Mouse (Mus musculus) liver, embryonic 16.5 days (tissue): ENCODE results near the gene Nsun4. TPM values are rescaled to one million over a fixed set of nuclear protein-coding genes. Genes with fewer than 3 reads are reported as not detected.

Experiments used
- ATAC-seq: fragments of 200-750 bp; cut with Nextera tagmentation; 2 replicates; pipeline ENCODE4 v1.8.0; 2017; ENCODE audit warnings: low read depth, mild to moderate bottlenecking, moderate number of reproducible peaks, moderate library complexity
- H3K27ac ChIP-seq: fragments of 300-500 bp; sonication (generic); 2 replicates; pipeline ENCODE4 v1.5.1; 2014; ENCODE audit warnings: mild to moderate bottlenecking, low read length
- H3K27me3 ChIP-seq: fragments of 300-500 bp; sonication (generic); 2 replicates; pipeline ENCODE4 v1.6.1; 2014; ENCODE audit warnings: low read depth, low read length, mixed read lengths; ENCODE audit not compliant: control insufficient read depth, insufficient read depth
- H3K36me3 ChIP-seq: fragments of 300-500 bp; sonication (generic); 2 replicates; pipeline ENCODE4 v1.6.1; 2014; ENCODE audit warnings: mild to moderate bottlenecking; ENCODE audit not compliant: control insufficient read depth, insufficient read depth
- H3K4me1 ChIP-seq: fragments of 300-500 bp; sonication (generic); 2 replicates; pipeline ENCODE4 v1.6.1; 2014; ENCODE audit warnings: low read depth, low read length, mixed read lengths; ENCODE audit not compliant: control insufficient read depth
- H3K4me2 ChIP-seq: fragments of 300-500 bp; sonication (generic); 2 replicates; pipeline ENCODE4 v1.6.1; 2014; ENCODE audit warnings: low read depth, low read length, mixed read lengths
- H3K4me3 ChIP-seq: fragments of 300-500 bp; sonication (generic); 2 replicates; pipeline ENCODE4 v1.5.1; 2014; ENCODE audit warnings: low read depth, mild to moderate bottlenecking, low read length
- H3K9ac ChIP-seq: fragments of 300-500 bp; sonication (generic); 2 replicates; pipeline ENCODE4 v1.6.1; 2014; ENCODE audit warnings: low read depth, low read length
- H3K9me3 ChIP-seq: fragments of 300-500 bp; sonication (generic); replicated peaks from 2 replicates; pipeline ENCODE4 v1.6.1; 2016; ENCODE audit warnings: low read length; ENCODE audit not compliant: control insufficient read depth
- WGBS: fragments of 180-500 bp; shearing (Covaris S2); extraction: QIAGEN DNeasy Blood & Tissue Kit; methylation state at CpG from one replicate; pipeline ENCODE4 v1.1.7; 2014; ENCODE audit not compliant: insufficient replicate concordance; 5-methylcytosine and 5-hydroxymethylcytosine counted together
- polyA plus RNA-seq: library from polyadenylated mRNA; unstranded; fragments of >200 nt; fragmentation: Nextera tagmentation; extraction: Ambion mirVana; gene quantifications from 2 replicates; pipeline ENCODE4 v1.2.1, GENCODE M21; 2015

Nsun4 gene
- polyA plus RNA-seq, 1 experiment from 2014 or later = 8.9 TPM

DNA sequence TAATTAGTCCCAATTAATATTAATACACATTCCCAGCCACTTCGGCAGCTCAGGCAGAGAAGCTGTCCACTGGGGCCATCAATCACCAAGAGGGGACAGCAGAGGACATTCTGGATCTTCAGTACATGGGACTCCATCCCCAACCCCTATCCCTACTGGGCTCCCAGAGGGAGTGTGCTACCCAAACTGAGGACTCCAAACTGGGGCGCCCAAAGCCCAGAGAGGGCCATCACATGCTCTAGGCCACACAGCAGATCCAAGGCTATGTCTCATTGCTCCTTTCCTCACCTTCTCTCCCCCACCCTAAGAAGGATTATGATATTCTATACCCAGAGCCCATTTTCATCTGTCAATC, 58.3 kb downstream of the Nsun4 start:
- Histone ChIP-seq H3K4me3 (no peak overlapping the region), H3K27me3 (no peaks in the 10 kb centered on the region), H3K4me2 (no peak overlapping the region), H3K36me3 (no peaks in the 10 kb centered on the region), H3K9ac (no peak overlapping the region), H3K27ac (no peak overlapping the region), H3K4me1 (no peaks in the 10 kb centered on the region), H3K9me3 (no peaks in the 10 kb centered on the region)
- ATAC-seq = no peak
- 59% methylated on average over 2 of the region's 2 CpGs for WGBS

DNA sequence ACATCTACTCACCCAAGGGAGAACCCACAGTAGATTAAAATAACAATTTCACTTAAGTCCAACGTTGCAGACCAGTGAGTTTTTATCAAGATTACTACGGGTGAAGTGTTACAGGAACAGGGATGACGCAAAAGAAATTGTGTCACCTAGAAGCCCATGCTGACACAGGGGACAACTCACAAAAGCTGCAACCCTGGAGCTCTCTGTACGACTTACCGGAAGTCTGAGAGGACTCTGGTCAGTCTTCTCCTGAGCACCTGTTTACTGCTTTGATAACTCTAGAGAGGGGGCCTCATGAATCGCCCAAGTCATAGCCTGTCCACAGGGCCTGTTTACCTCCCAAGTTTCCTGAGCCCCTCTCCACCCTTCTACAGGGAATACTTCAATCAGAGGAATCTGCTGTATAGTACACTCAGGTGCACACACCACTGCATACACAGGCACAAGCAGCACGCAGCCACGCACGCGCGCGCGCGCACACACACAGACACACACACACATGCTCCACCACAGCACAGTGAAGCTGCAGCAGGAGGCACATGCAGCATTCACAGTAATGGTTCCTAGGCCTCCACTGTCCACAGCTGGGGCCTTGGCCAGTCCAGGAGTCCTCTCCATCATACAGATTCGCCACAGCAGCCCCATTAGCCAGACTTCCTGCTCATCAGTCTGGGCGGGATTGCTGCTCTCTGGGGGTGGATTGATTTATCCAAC, 58.9 kb downstream of the Nsun4 start:
- no peak overlapping the region for H3K4me3 ChIP-seq
- H3K36me3 ChIP-seq = no peaks in the 10 kb centered on the region
- WGBS = 72% methylated on average over 16 of the region's 16 CpGs
- H3K27ac ChIP-seq = no peak overlapping the region
- no peaks in the 10 kb centered on the region for H3K4me1 ChIP-seq
- no peak overlapping the region for H3K4me2 ChIP-seq
- no peak overlapping the region for H3K9ac ChIP-seq
- H3K9me3 ChIP-seq = no peaks in the 10 kb centered on the region
- no peak for ATAC-seq
- no peaks in the 10 kb centered on the region for H3K27me3 ChIP-seq

DNA sequence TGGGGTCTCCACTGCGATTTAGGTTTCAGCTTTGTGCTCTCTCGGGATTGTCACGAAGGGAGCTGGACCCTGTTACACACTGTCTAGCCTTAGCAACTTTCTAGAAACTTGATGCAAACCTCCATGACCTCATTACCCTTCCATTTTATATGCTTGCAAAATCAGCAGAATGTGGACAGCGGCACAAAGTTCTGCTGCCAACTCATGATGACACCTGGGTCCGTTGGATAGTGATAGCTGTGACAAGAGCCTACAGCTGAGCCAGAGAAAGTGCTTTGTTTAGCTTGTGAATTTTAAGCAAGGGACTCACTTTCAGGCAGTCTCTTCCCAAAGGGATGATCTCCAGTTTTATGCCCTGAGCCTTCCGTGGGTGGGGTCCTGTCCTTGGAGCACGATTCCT, 64.3 kb downstream of the Nsun4 start:
- no peak for ATAC-seq
- whole genome bisulfite sequencing = 60% methylated on average over 7 of the region's 7 CpGs
- H3K27ac ChIP-seq = no peak overlapping the region

DNA sequence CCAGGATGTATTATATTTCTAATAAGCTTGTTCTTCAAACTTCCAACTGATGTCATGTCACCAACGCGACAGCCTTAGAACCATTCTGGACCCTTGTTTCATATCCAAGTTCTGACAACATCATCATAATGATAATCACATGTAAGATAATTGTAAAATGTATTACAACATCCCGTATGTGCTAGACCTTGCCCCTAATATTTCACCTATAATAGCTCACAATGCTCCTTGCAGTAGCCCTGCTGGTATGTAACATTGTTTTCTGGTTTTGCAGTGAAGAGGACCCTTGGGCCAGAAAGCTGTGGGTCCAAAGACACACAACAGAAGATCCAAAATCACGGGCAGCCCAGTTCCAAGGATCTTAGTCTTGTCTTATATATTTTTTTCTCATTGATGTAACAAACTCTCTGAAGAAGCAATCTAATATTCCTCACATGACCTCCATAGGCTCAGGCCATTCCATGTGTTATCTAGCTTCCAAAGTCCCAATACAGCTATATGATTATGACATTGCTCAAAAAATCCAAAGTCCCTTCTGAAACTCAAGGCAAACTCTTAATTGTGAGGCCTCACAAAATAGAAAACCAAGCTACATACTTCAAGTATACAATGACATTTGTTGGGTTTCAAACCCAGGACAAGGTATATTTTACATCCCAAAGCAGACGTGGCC, 65.7 kb downstream of the Nsun4 start:
- Histone ChIP-seq H3K4me3 (no peak overlapping the region), H3K36me3 (no peaks in the 10 kb centered on the region), H3K27me3 (peaks cover 7% of the 10 kb centered on the region; the same call in 1 of the 2 replicates), H3K9ac (no peak overlapping the region), H3K4me2 (no peak overlapping the region), H3K4me1 (no peaks in the 10 kb centered on the region; the same call in 1 of the 2 replicates), H3K9me3 (no peaks in the 10 kb centered on the region), H3K27ac (no peak overlapping the region)
- ATAC-seq = no peak
- WGBS = 58% methylated on average over 5 of the region's 5 CpGs

More for the DNA sequence above, 64.3 kb downstream of the Nsun4 start:
- Histone ChIP-seq H3K9ac (no peak overlapping the region), H3K4me1 (no peaks in the 10 kb centered on the region; the same call in 1 of the 2 replicates), H3K36me3 (no peaks in the 10 kb centered on the region), H3K9me3 (no peaks in the 10 kb centered on the region), H3K4me3 (no peak overlapping the region), H3K4me2 (no peak overlapping the region), H3K27me3 (peaks cover under 1% of the 10 kb centered on the region; the same call in 1 of the 2 replicates)

DNA sequence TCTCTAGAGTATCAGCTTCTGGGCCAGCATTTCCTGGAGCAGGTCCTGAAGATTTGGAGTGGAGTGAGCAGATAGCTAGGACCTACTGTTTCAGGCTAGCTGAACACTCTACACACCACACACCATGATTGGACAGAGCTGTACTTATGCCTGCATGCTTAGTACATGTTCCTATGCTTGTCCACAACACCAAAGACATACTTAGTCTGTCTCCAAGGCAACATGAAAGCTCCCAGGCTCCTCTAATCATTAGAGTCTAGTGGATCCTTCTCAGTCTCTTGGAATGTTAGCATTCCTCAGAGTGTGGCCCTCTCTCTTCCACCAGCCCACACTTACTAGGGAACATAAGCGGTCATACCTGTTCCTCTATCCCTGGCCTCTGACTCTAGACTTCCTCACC, 66.2 kb downstream of the Nsun4 start:
- no peaks in the 10 kb centered on the region; the same call in 1 of the 2 replicates for H3K4me1 ChIP-seq
- no peak overlapping the region for H3K4me3 ChIP-seq
- H3K27ac ChIP-seq = no peak overlapping the region
- H3K9me3 ChIP-seq = no peaks in the 10 kb centered on the region
- H3K9ac ChIP-seq = no peak overlapping the region
- no peak for ATAC-seq
- H3K27me3 ChIP-seq = peaks cover 7% of the 10 kb centered on the region; the same call in 1 of the 2 replicates
- WGBS = 50% methylated on average over 1 of the region's 1 CpGs
- no peaks in the 10 kb centered on the region for H3K36me3 ChIP-seq
- H3K4me2 ChIP-seq = no peak overlapping the region

DNA sequence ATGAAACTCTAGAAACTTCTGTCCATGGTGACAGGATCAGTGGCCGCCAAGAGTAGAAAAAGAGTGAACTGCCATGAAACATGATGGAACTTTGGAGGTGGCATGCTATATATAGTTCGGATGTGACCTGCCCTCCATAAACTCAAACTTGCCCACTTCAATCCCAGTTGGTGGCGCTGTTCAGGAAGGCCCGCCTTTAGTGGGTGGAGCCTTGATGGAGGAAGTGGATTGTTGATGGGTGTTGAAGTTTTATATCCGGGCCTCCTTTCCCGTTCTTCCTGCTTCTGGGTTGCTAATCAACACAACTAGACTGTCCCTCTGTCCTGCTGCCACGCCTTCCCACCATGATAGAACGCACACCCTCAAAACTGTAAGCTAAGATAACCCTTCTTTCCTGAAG, 68.7 kb downstream of the Nsun4 start:
- Histone ChIP-seq H3K27ac (no peak overlapping the region), H3K4me3 (no peak overlapping the region), H3K4me2 (no peak overlapping the region), H3K4me1 (no peaks in the 10 kb centered on the region; the same call in 1 of the 2 replicates), H3K9ac (no peak overlapping the region), H3K36me3 (no peaks in the 10 kb centered on the region), H3K9me3 (no peaks in the 10 kb centered on the region), H3K27me3 (peaks cover 20% of the 10 kb centered on the region)
- ATAC-seq = no peak
- 25% methylated on average over 8 of the region's 8 CpGs for WGBS

DNA sequence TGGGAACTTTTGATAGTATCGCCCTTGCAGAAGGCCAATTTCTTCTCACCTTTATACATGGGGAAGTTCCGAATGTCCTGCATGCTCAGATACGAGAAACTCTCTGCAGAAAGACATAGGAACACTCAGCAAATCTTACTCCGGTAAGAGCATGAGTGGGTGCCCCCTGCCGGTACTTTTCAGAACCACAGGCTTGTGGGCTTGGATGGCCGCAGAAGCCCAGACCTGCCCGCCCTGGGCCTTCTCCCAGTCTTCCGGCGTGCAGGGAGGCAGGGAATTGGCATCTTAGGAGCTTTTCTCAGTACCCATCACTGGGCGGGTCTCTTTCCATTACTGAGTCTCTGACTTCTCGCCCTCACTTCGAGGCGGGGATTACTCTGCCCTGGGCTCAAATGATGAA, 69.6 kb downstream of the Nsun4 start:
- Histone ChIP-seq H3K27ac (no peak overlapping the region), H3K36me3 (no peaks in the 10 kb centered on the region), H3K4me1 (no peaks in the 10 kb centered on the region; the same call in none of the 2 replicates), H3K9ac (no peak overlapping the region), H3K9me3 (no peaks in the 10 kb centered on the region), H3K4me3 (no peak overlapping the region), H3K4me2 (no peak overlapping the region), H3K27me3 (peaks cover 29% of the 10 kb centered on the region)
- 3% methylated on average over 13 of the region's 13 CpGs for WGBS
- 0 out of 2 replicates have a peak, but pooled peaks have one; percentile 16 for ATAC-seq
